Mouse (Mus musculus): ENCODE data around the gene Gpr39. TPM values are rescaled to one million over a fixed set of nuclear protein-coding genes. Genes with fewer than 3 reads are reported as not detected.
"Not testable (repeated sequence)": the region's sequence is repeated elsewhere in the genome, so short reads cannot be mapped to it uniquely, and the experiment has no call there.

The Gpr39 gene
- total RNA-seq (2017): not detected in 2 replicates

- peak; percentile 92 for ATAC-seq (replicated peaks; ENCODE audit: low read depth, poor library complexity, severe bottlenecking)
These were observed at the start of gene Gpr39 for GRCm38 (mm10) chr1:125676790-125677273. Gpr39 (plus strand) TSS chr1:125676995.

- no peak for ATAC-seq (replicated peaks; ENCODE audit: low read depth, poor library complexity, severe bottlenecking)
These were observed 37.1 kb upstream of the Gpr39 start for GRCm38 (mm10) chr1:125639501-125640253.

- ATAC-seq (replicated peaks; ENCODE audit: low read depth, poor library complexity, severe bottlenecking): no peak
These were observed 33.2 kb upstream of the Gpr39 start for GRCm38 (mm10) chr1:125643643-125644042.

- not testable (repeated sequence) for ATAC-seq (replicated peaks; ENCODE audit: low read depth, poor library complexity, severe bottlenecking)
These were observed 30.0 kb upstream of the Gpr39 start for GRCm38 (mm10) chr1:125646816-125647215.

GRCm38 (mm10) chr1:125648011-125648410, 28.8 kb upstream of the Gpr39 start:
- ATAC-seq (replicated peaks; ENCODE audit: low read depth, poor library complexity, severe bottlenecking): no peak

- no peak for ATAC-seq (replicated peaks; ENCODE audit: low read depth, poor library complexity, severe bottlenecking)
These were observed 27.7 kb upstream of the Gpr39 start for GRCm38 (mm10) chr1:125649056-125649455.

GRCm38 (mm10) chr1:125652836-125653594, 23.8 kb upstream of the Gpr39 start:
- no peak for ATAC-seq (replicated peaks; ENCODE audit: low read depth, poor library complexity, severe bottlenecking)

GRCm38 (mm10) chr1:125657416-125657815, 19.4 kb upstream of the Gpr39 start:
- no peak for ATAC-seq (replicated peaks; ENCODE audit: low read depth, poor library complexity, severe bottlenecking)

GRCm38 (mm10) chr1:125660151-125660550, 16.6 kb upstream of the Gpr39 start:
- no peak for ATAC-seq (replicated peaks; ENCODE audit: low read depth, poor library complexity, severe bottlenecking)

GRCm38 (mm10) chr1:125660901-125661300, 15.9 kb upstream of the Gpr39 start:
- no peak for ATAC-seq (replicated peaks; ENCODE audit: low read depth, poor library complexity, severe bottlenecking)

GRCm38 (mm10) chr1:125662058-125662457, 14.7 kb upstream of the Gpr39 start:
- ATAC-seq (replicated peaks; ENCODE audit: low read depth, poor library complexity, severe bottlenecking): no peak

GRCm38 (mm10) chr1:125662660-125663059, 14.1 kb upstream of the Gpr39 start:
- no peak; the same call in 1 of the 2 replicates for ATAC-seq (replicated peaks; ENCODE audit: low read depth, poor library complexity, severe bottlenecking)

GRCm38 (mm10) chr1:125663104-125663503, 13.7 kb upstream of the Gpr39 start:
- peak; percentile 91 for ATAC-seq (replicated peaks; ENCODE audit: low read depth, poor library complexity, severe bottlenecking)

GRCm38 (mm10) chr1:125665127-125665637, 11.6 kb upstream of the Gpr39 start:
- ATAC-seq (replicated peaks; ENCODE audit: low read depth, poor library complexity, severe bottlenecking): no peak

GRCm38 (mm10) chr1:125669035-125669434, 7.8 kb upstream of the Gpr39 start:
- peak; percentile 69; the same call in 1 of the 2 replicates for ATAC-seq (replicated peaks; ENCODE audit: low read depth, poor library complexity, severe bottlenecking)

- no peak for ATAC-seq (replicated peaks; ENCODE audit: low read depth, poor library complexity, severe bottlenecking)
These were observed 1.6 kb upstream of the Gpr39 start for GRCm38 (mm10) chr1:125675186-125675585.

GRCm38 (mm10) chr1:125677286-125677685, 491 bp downstream of the Gpr39 start:
- ATAC-seq (replicated peaks; ENCODE audit: low read depth, poor library complexity, severe bottlenecking): no peak; the same call in 1 of the 2 replicates

GRCm38 (mm10) chr1:125679522-125680077, 2.8 kb downstream of the Gpr39 start:
- no peak for ATAC-seq (replicated peaks; ENCODE audit: low read depth, poor library complexity, severe bottlenecking)

GRCm38 (mm10) chr1:125684423-125684822, 7.6 kb downstream of the Gpr39 start:
- no peak for ATAC-seq (replicated peaks; ENCODE audit: low read depth, poor library complexity, severe bottlenecking)

GRCm38 (mm10) chr1:125685304-125685703, 8.5 kb downstream of the Gpr39 start:
- no peak for ATAC-seq (replicated peaks; ENCODE audit: low read depth, poor library complexity, severe bottlenecking)

Data from common myeloid progenitor, adult 5-6 weeks (primary cell).